38 mouse cellular contexts compared by ENCODE assay signal in genomic region chr1:21301686-21302085, GRCm38 (mm10). TPM values are rescaled to one million over a fixed set of nuclear protein-coding genes. Genes with fewer than 3 reads are reported as not detected.
"Had no signal": no experiment of that assay in that cellular context is flagged by ENCODE, and none has a peak within 500 bp of the region (broad histone marks: within the 10 kb centered on the region; RNA-seq: fewer than 3 reads in every experiment).

No protein-coding gene starts in this region.

- H3K4me2 ChIP-seq: embryonic facial prominence, embryonic 12.5 days; embryonic facial prominence, embryonic 13.5 days; embryonic facial prominence, embryonic 15.5 days; forebrain, embryonic 12.5 days; forebrain, embryonic 13.5 days; forebrain, embryonic 15.5 days had no signal

- H3K27ac ChIP-seq: embryonic facial prominence, embryonic 10.5 days; embryonic facial prominence, embryonic 12.5 days; embryonic facial prominence, embryonic 13.5 days; embryonic facial prominence, embryonic 15.5 days; forebrain, embryonic 10.5 days; forebrain, embryonic 12.5 days; forebrain, embryonic 13.5 days; forebrain, embryonic 15.5 days; gastrocnemius, adult 2 months had no signal

- H3K9ac ChIP-seq: embryonic facial prominence, embryonic 12.5 days; embryonic facial prominence, embryonic 13.5 days; embryonic facial prominence, embryonic 15.5 days; forebrain, embryonic 12.5 days; forebrain, embryonic 13.5 days; forebrain, embryonic 15.5 days; forebrain, postnatal 0 days had no signal

- H3K4me1 ChIP-seq: embryonic facial prominence, embryonic 10.5 days; embryonic facial prominence, embryonic 12.5 days; embryonic facial prominence, embryonic 13.5 days; embryonic facial prominence, embryonic 15.5 days; forebrain, embryonic 10.5 days; forebrain, embryonic 12.5 days; forebrain, embryonic 13.5 days; forebrain, embryonic 15.5 days had no signal

- H3K36me3 ChIP-seq: embryonic facial prominence, embryonic 10.5 days; embryonic facial prominence, embryonic 12.5 days; embryonic facial prominence, embryonic 13.5 days; embryonic facial prominence, embryonic 15.5 days; forebrain, embryonic 10.5 days; forebrain, embryonic 12.5 days; forebrain, embryonic 15.5 days had no signal

- H3K4me3 ChIP-seq: embryonic facial prominence, embryonic 10.5 days; embryonic facial prominence, embryonic 12.5 days; embryonic facial prominence, embryonic 13.5 days; embryonic facial prominence, embryonic 15.5 days; erythroblast, embryonic 14.5 days; forebrain, embryonic 10.5 days; forebrain, embryonic 12.5 days; forebrain, embryonic 13.5 days; forebrain, embryonic 15.5 days; gastrocnemius, adult 2 months had no signal

- ATAC-seq: forebrain, embryonic 13.5 days; forebrain, embryonic 14.5 days; forebrain, embryonic 15.5 days; forebrain, embryonic 16.5 days; forebrain, postnatal 0 days had no signal

- H3K9me3 ChIP-seq: embryonic facial prominence, embryonic 10.5 days; embryonic facial prominence, embryonic 12.5 days; embryonic facial prominence, embryonic 13.5 days; embryonic facial prominence, embryonic 15.5 days; forebrain, embryonic 10.5 days; forebrain, embryonic 12.5 days; forebrain, embryonic 13.5 days; forebrain, embryonic 15.5 days had no signal

- H3K27me3 ChIP-seq: embryonic facial prominence, embryonic 12.5 days; embryonic facial prominence, embryonic 13.5 days; embryonic facial prominence, embryonic 15.5 days; forebrain, embryonic 12.5 days; forebrain, embryonic 13.5 days; forebrain, embryonic 15.5 days had no signal

- DNase-seq: cerebellum, adult 18-20 months; cerebellum, adult 2 months; cerebellum, adult 8-10 months; cerebellum, adult 9-10 months; cerebellum, adult 9-11 months; cerebellum, postnatal 10 days; cerebellum, postnatal 14 days; cerebellum, postnatal 25 days; cerebellum, postnatal 36 days; embryo, embryonic 11 days; forebrain, postnatal 0 days; gastrocnemius, adult 2 months; gastrocnemius, postnatal 10 days; gastrocnemius, postnatal 14 days; gastrocnemius, postnatal 25 days; gastrocnemius, postnatal 36 days; heart, adult 18-20 months had no signal

RNA-seq across cellular contexts. Expression of gene Khdc1a, which starts 47.8 kb away (rescaled TPM):
- total RNA-seq: common myeloid progenitor, adult 5-6 weeks; forebrain, postnatal 0 days; gastrocnemius, adult 18-20 months; gastrocnemius, adult 2 months; gastrocnemius, adult 8-10 months; gastrocnemius, postnatal 10 days; gastrocnemius, postnatal 14 days; gastrocnemius, postnatal 25 days; gastrocnemius, postnatal 36 days; gastrocnemius, postnatal 4 days; granulocyte monocyte progenitor cell, adult 5-6 weeks; heart, adult 18-20 months had no signal
- polyA plus RNA-seq: cerebellum, adult 2 months; cortical plate, adult 2 months; embryonic facial prominence, embryonic 10.5 days; embryonic facial prominence, embryonic 11.5 days; embryonic facial prominence, embryonic 12.5 days; embryonic facial prominence, embryonic 13.5 days; embryonic facial prominence, embryonic 14.5 days; embryonic facial prominence, embryonic 15.5 days; erythroblast, embryonic 14.5 days; forebrain, embryonic 10.5 days; forebrain, embryonic 11.5 days; forebrain, embryonic 12.5 days; forebrain, embryonic 13.5 days; forebrain, embryonic 14.5 days; forebrain, embryonic 15.5 days; forebrain, embryonic 16.5 days; forebrain, postnatal 0 days; frontal cortex, adult 2 months had no signal
